Mouse (Mus musculus) left cerebral cortex, adult 9 months (tissue): ENCODE measurements around the gene Gm21776.
"Not testable (repeated sequence)": the region's sequence is repeated elsewhere in the genome, so short reads cannot be mapped to it uniquely, and the experiment has no call there.

Source experiments
- DNase-seq, 2 experiments: peaks; one replicate each; pipeline ENCODE4 v3.0.0; 2022; ENCODE audit warnings: low spot score in 2 of 2

Gm21776 gene

DNA sequence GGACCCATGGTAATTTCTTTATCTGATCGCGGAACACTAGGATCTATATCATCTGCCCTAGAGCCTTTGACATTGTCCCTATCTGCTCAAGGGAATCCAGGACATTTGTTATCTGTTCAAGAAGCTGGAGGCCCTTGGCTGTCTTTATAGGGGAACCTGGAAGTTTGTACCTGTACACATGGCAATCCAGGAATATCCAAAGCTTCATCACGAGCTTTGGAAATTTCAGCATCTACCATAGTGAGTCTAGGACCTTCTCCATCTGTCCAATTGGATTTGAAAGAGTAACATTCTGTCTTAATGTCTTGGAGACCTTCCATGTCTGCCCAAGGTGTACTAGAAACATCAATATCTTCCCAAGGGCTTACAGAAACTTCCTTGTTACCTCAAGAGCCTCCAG lies at the start of gene Gm21776:
Gene Gm21776 (plus strand): TSS at position 301 of the 400 bp plus-strand sequence.
- not testable (repeated sequence) for DNase-seq
